Mouse (Mus musculus) CD4-positive, CD25-positive, alpha-beta regulatory T cell (primary cell): ENCODE results near the gene Gad1. TPM values are rescaled to one million over a fixed set of nuclear protein-coding genes. Genes with fewer than 3 reads are reported as not detected.

Source experiments
- polyA plus RNA-seq: library from polyadenylated mRNA; unstranded; fragments of 100-300 nt; shearing (Covaris generic); gene quantifications from one replicate; pipeline ENCODE4 v1.2.1, GENCODE M21; 2017

Gad1 gene
- not detected for polyA plus RNA-seq

DNA sequence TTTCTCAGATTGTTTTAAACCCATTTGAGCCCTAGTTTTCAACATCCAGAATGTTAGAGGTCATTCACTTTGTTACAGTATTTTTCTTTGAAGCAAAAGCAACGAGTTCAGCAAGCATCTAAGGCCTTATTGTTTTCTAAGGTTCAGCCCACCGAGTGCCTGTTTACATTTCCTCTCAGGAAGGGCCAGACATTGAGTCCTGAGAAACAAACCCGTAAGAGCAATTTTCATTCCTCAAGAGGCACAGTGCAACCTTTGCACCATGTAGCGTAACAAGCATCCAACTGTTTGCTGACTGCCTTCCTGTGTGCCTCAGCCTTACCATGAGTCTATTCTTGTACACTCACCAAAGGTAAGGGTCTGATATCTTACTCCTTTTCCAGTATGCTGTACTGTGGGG, at the start of gene Gad1:
Gad1 (plus strand) TSS at position 301 of the 400 bp plus-strand sequence.

GRCm38 (mm10) chr2:70508496-70508895, 44.4 kb upstream of the Gad1 start, which contains the start of gene Erich2:
Gene Erich2, plus strand, starts transcription at chr2:70508819.

Other genes with a start within 250 kb of the Gad1 start
- gene Sp5, start 78.1 kb upstream of the Gad1 start, polyA plus RNA-seq = not detected
- gene Erich2, start 44.3 kb upstream of the Gad1 start, polyA plus RNA-seq = not detected
- gene Gorasp2, start 108.5 kb downstream of the Gad1 start, polyA plus RNA-seq = 112 TPM
- gene Gm26558, start 109.0 kb downstream of the Gad1 start, polyA plus RNA-seq = 9.8 TPM